Mouse (Mus musculus) liver, adult (tissue): ENCODE results near the gene Gm39566.

Experiments
- GATA4 ChIP-seq: IDR thresholded peaks from 2 replicates; pipeline ENCODE4 v1.6.1; 2014; ENCODE audit warnings: mild to moderate bottlenecking, low read length; ENCODE audit not compliant: insufficient replicate concordance

Gene Gm39566

DNA sequence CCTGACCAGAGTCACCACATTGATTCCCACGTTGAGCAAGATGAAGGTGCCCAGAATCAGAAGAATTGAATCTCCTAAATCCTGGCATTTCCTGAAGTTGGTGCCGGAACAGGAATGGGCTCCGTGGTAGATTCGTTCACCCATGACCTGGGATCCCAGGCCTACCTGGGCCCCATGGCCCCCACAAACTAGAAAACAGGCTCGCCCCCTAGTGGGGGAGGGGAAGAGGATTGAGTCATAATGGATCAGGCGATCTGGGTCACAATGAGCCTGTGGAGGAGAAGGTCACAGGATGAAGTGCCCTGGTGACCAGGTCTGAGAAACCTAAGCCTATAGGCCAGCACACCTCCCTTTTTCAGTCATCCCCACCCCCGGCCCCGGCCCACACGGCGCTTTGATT lies at the start of gene Gm39566:
TSS of gene Gm39566 (minus strand) at position 144 of the 400 bp plus-strand sequence.
- no peak for TF ChIP-seq GATA4

DNA sequence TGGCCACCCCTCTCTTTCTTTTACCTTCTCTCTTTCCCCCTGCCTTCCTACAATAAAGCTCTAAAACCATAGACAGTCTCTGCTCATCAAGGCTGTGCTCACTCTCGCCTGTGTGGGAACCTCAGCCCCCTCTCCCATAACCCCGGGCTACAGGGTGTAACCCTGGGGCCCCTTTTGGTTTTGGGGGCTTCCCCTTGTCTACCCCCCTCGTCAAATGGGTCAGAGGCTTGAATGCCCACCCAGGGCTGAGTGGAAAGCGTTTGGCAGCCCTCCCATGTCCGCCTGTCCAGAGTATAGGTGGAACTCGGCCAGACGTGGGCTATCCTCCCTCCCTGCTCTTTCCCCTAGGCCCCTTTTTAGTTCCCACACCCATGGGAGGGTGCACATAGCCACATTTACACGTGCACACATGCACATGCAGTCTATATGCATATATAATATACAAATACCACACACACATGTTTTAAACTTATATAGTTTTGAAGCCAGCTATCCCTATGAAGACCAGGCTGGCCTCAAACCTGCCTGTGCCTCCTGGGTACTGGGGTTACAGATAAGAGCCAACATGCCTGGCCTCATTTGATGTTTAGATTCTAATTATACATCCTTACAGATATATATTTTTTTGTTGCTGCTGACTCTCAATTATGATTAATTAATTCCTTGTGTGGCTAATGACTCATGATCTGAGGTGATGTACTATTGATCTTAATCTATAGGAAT lies 49.2 kb upstream of the Gm39566 start:
- TF ChIP-seq GATA4, result no peak

DNA sequence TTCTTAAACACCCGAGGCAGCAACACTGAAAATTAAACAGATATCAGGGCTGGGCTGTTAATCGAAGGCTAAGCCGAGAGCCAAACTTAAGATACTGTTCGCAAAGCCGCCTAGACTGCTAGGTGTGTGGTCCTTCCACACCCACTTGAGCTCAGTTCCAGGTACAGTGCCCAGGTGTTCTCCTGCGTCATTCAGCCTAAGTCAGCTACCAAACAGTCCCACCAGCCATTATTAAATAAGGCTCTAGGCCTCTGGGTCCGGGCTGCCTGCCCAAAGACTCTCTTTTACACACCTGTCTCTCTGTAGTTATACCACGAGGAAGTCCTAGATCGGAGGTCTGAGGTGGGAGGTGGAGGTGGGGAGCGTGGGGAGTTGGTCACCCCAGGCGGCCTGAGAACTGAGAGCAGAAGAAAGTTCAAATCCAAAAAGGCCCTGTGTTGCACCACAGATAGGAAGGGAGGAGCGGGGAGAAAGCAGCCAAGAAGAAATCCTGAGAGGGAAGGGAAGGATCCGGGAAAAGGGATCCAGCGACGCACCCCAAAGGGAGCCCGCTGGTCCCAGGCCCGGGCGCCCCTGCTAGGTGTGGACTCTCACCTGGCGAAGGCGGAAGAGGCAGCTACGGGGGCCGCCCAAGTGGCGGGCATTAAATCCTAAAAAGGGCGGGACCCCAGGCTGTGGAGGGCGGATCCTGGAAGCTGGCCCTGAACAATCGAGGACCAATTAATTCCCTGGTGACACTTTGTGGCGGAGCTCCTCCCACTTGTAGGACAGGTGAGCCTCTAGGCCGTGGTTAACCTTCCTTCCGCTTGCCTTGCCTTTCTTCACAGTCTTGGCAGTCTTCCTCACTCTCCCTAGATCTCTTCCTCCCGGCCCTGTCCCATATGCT lies 43.3 kb upstream of the Gm39566 start, which contains the start of gene Tnk1:
TSS of gene Tnk1 (minus strand) at position 618 of the 886 bp plus-strand sequence.
- no peak for TF ChIP-seq GATA4

DNA sequence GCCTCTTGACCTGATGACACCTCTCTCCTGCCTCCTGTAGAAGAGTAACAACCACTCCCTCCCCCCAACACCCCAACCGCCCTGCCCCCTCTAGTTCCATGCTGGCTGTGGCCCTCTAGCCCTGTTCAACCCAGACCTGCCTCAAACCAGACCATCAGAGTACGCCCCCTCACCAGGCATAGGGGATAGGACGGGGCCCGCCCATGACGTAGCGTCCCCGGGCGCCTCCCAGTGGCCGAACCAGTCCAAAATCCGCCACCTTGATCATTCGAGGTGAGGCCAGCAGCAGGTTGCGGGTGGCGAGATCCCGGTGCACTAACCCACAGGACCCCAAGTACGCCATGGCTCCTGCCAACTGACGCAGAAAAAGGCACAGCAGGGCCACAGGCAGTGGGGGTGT lies 40.2 kb upstream of the Gm39566 start:
- no peak for TF ChIP-seq GATA4

DNA sequence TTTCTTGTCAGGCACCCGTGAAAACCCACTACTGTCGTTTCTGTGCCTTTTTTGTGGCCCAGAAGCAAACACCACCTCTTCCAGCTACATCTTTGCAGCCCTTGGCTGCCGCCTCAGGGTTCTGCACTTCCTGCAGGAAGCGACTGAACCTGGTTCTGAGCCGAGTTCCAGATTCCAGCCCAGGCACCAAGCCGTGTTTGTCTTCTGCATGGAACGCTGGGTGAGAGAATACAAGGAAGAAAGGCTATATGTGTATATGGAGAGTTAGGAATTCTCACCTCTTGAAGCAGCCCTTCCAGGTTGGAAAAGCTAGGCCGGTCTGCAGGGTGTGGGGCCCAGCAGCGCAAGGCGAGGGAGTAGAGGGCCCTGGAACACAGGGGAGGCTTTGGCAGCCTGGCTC lies 39.6 kb upstream of the Gm39566 start:
- no peak for TF ChIP-seq GATA4

DNA sequence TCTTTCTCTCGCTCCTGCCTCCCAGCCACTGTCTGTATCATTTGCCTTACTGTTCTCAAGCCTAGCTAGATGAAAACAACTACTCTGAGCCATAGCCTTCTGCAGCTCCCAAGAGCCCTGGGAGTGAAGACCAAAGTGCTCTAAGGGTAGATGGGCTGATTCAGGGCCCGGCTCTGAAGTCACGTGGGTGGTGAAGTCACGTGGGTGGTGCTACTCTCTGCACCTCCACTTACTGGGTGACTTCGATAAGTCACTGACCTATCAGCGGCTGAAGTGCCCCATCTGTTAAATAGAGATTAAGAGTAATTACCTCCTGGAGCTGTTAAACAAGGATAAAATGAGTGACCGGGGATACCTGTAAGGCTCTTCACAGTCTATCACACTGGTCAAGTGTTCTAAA lies 38.9 kb upstream of the Gm39566 start:
- TF ChIP-seq GATA4, result no peak

DNA sequence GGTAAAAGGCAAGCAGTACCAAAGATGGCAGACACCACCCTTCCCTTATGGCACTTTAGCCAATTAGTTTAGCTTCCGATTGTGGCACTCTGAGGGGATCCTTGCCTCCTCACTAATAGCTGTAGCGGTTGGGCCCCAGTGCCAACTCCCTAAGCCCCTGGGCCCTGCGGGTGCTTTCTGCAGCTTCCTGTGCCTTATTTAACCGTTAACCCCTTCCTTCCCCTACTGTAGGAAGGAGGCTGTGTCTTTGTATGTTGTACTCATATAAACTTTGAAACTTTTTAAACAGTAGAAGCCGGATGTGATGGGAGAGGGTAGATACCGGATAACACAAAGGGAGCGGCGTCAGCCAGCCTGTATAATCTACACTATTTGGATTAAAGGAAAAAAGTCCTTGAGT lies 35.7 kb upstream of the Gm39566 start:
- TF ChIP-seq GATA4, result no peak

DNA sequence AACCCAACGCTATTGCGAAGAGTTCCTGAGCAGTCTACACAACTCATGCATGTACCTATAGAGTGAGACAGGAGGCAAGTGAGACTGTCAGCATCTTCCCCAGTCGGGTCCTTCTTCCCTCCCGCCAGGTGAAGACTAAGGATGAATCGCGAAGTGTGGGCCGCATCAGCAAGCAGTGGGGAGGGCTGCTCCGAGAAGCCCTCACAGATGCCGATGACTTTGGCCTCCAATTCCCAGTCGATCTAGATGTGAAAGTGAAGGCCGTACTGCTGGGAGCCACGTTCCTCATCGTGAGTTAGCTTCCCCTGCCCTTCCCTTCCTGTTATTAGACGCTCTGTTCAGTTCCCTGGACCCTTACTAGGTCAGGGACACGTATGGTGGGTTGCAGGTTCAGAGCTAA lies 34.8 kb upstream of the Gm39566 start:
- TF ChIP-seq GATA4, result no peak

DNA sequence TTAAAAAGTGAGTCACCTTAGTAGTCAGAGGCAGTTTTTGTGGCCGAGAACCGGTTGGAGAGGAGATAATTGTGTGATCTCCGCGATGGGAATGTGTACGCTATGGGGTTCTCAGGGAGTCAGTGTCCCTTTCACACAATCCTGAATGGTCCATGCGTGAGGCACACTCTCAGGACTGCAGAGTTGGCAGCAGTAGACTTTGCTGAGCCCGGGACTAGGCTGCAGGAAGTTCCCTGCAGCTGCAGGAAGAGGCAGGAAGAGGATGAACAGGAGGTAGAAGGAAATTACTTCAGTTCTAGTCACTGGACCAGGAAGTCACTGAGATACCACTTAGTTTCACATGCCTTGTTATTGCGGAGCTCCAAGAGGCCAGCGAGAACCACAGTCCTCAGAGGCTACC lies 34.0 kb upstream of the Gm39566 start:
- peak; percentile 39; the same call in 1 of the 2 replicates for TF ChIP-seq GATA4

DNA sequence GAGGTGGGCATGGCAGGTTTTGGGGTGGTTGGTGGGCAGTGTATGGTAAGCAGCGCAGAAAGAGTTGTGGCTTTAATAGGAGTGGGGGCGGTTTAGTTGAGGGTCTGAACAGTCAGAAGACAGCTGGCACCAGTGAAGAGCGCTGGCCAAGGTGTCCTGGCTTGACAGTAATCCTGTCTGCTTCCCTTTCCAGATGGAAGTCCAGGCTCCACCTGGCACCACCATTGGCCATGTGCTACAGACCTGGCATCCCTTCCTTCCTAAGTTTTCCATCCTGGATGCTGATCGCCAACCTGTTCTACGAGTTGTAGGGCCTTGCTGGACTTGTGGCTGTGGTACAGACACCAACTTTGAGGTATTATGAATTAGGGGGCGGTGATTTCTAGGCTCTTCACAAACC lies 32.9 kb upstream of the Gm39566 start:
- no peak for TF ChIP-seq GATA4

DNA sequence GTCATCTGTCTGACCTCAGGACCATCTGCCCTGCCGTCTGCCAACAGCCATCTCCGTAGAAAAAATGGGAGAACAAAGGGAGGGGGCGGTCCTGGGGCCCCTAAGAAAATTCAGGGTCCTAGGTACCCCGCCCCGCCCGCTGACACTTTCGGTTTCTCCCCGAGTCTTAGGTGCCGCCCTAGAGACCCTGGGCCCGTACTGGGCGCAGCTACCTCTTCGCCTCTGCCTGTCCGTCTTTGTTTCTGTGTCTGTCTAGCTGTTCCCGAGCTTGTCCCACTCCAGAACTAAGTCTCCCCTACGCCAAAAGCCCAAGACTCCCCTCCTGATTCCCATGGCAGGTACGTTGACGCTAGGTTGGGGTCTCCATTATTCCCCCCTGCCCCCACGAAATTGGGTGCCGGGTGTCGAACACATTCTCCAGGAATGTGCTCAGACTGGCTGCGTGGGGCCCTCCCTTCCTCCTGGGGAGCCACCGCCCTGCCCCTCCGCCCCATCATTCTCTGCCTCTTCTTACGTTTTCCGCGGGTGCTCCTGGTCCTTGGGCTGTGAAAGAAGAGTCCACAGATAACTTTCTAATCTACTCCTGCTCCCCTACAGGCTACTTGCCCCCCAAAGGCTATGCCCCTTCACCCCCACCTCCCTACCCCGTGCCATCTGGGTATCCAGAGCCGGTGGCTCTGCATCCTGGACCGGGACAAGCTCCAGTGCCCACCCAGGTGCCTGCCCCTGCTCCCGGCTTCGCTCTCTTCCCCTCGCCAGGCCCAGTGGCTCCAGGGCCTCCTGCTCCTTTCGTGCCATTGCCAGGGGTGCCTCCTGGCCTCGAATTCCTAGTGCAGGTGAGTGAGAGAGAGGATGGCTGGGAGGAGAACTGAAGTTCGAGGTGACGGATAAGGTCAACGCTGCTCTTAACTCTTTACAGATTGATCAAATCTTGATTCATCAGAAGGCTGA lies 31.9 kb upstream of the Gm39566 start:
- TF ChIP-seq GATA4, result no peak

DNA sequence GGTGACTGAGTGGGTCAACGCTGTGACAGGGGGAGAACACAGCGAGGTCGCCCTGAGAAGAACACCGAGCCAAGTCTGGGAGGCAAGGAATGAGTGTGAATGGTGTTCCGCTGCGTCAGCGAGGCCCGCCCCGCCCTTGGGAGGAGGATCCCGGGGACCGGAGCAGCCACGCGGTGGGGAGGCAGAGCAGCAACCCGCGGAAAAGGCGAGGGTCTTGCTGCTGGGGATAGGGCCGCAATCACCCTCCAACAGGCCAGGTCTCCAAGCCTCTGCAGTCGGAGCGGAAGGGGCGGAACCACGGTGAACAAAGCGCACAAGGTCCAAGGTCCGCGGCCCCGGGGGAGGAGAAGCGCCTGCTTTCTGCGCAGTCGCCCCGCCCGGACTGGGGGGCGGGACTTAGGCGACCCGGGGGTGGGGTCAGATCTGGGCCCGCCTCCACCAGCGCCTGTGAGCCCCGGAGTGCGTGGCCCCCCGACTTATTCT lies 31.1 kb upstream of the Gm39566 start, which contains the start of gene Plscr3:
TSS of gene Plscr3 (plus strand) at position 179 of the 483 bp plus-strand sequence.
- peak; percentile 30; the same call in 1 of the 2 replicates for TF ChIP-seq GATA4

DNA sequence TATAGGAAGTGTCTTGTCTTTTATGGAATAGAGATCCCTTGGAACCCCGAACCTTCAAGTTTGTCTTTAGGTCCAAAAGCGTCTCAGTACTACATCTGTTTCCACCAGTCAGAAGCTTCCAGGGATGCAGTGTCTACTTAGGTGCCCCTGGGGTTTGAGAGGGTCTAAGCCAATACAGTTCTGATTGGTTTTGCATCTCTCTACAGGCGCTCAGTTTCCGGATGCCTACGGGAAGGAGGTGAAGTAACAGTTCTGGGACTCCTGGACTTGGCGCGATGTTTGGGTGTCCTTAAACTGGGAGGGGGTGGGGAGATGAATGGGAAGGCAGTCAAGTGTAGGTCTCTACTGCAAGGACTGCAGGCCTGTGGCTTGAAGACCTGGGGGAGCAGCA lies 23.6 kb upstream of the Gm39566 start:
- no peak for TF ChIP-seq GATA4

DNA sequence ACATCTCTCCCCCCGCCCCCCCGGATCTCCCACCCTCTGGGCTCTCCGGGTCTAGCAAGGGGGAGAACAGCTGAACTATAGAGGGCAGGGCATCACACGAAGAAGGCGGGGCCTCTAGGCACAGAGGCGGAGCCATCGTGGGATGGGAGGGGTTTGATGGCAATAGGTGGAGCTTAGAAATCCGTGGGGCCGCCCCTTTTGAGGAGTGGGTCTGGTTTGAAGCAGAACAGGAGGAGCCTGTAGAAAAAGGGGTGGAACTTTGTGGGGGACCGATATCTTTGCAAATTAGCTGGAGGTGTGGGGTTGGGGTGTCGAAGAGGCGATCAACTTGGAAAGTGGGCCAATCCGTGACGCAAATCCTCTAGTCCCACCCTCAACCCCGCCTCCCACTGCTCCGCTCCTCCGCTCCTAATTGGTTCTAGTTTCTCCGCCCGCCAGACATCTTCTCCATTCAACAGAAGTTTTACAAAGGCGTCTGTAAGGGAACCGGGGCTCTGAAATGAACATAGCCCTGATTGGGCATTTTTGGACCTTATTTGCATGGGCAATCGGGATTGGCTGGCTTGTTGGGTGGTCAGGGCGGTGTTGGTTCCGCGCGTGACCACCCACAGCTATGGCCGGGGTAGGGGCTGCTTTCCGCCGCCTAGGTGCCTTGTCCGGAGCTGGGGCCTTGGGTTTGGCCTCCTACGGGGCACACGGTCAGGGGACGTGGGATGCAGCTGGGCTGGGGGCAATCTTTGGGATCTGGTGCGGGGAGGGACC lies 23.0 kb upstream of the Gm39566 start, which contains the start of gene Tmem256:
TSS of gene Tmem256 (plus strand) at position 563 of the 762 bp plus-strand sequence.
- TF ChIP-seq GATA4, result peak; percentile 40; the same call in 1 of the 2 replicates
